Mouse (Mus musculus): ENCODE measurements around the gene Itga10. TPM values are rescaled to one million over a fixed set of nuclear protein-coding genes. Genes with fewer than 3 reads are reported as not detected.

Gene Itga10
- total RNA-seq (2014; rRNA removed) (2.3 and 2.6 TPM in 2 replicates), polyA plus RNA-seq (2015; fragmentation: Nextera tagmentation; extraction: Ambion mirVana) (0.79 and 1.4 TPM in 2 replicates)

- Histone ChIP-seq H3K4me1 (ENCODE audit: insufficient read depth, low read length) (no peaks in the 10 kb centered on the region), H3K27me3 (ENCODE audit: insufficient read depth, low read length) (no peaks in the 10 kb centered on the region), H3K9me3 (ENCODE audit: low read length) (no peaks in the 10 kb centered on the region), H3K27ac (no peak within 1 kb of the TSS), H3K4me2 (ENCODE audit: low read depth, low read length) (no peak within 1 kb of the TSS), H3K9ac (replicated peaks; ENCODE audit: low read length) (no peak within 1 kb of the TSS), H3K36me3 (ENCODE audit: insufficient read depth, low read length) (peaks cover 16% of the 10 kb centered on the region; the same call in 1 of the 2 replicates), H3K4me3 (ENCODE audit: low read length) (no peak within 1 kb of the TSS)
- ATAC-seq = no peak
- WGBS = 60% methylated on average over 7 of the region's 7 CpGs
- peak; percentile 62 for TF ChIP-seq CTCF (IDR thresholded peaks at IDR 0.05; ENCODE audit: low read depth)
- DNase-seq (ENCODE audit: low spot score) = peak; percentile 50
Measured at GRCm38 (mm10) chr3:96645018-96645649, at the start of gene Itga10. Itga10 (plus strand) TSS chr3:96645584.

DNA sequence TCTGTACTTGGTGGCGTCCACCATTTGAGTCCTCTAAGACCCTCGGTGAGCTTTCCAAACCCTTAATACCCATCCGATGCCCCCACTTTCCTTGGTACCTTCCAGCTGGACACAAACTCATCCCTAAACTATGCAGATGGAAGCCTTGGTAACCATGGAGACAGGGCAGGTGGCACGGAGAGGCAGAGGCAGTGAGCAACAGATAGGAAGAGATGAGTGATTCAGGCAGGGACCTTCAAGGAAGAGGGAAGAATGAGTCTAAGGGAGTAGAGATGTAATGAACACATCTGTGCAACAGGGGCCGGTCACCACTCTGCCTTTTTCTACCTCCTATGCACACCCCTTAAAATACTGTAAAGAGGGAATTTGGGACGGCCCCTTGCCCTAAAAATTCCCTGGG lies 49.7 kb upstream of the Itga10 start:
- ATAC-seq (no peak; the same call in 1 of the 2 replicates), DNase-seq (ENCODE audit: low spot score) (peak; percentile 51)
- no peak for TF ChIP-seq CTCF (IDR thresholded peaks at IDR 0.05; ENCODE audit: low read depth)
- H3K27me3 ChIP-seq (ENCODE audit: insufficient read depth, low read length) = no peaks in the 10 kb centered on the region
- H3K27ac ChIP-seq = peak overlapping the region; percentile 77
- no peaks in the 10 kb centered on the region for H3K36me3 ChIP-seq (ENCODE audit: insufficient read depth, low read length)
- H3K4me2 ChIP-seq (ENCODE audit: low read depth, low read length) = peak overlapping the region; percentile 81
- H3K4me1 ChIP-seq (ENCODE audit: insufficient read depth, low read length) = peaks cover 27% of the 10 kb centered on the region
- peak overlapping the region; percentile 52 for H3K4me3 ChIP-seq (ENCODE audit: low read length)
- H3K9ac ChIP-seq (replicated peaks; ENCODE audit: low read length) = peak overlapping the region; percentile 69; the same call in 1 of the 2 replicates
- H3K9me3 ChIP-seq (ENCODE audit: low read length) = no peaks in the 10 kb centered on the region
- 19% methylated on average over 6 of the region's 6 CpGs for WGBS

DNA sequence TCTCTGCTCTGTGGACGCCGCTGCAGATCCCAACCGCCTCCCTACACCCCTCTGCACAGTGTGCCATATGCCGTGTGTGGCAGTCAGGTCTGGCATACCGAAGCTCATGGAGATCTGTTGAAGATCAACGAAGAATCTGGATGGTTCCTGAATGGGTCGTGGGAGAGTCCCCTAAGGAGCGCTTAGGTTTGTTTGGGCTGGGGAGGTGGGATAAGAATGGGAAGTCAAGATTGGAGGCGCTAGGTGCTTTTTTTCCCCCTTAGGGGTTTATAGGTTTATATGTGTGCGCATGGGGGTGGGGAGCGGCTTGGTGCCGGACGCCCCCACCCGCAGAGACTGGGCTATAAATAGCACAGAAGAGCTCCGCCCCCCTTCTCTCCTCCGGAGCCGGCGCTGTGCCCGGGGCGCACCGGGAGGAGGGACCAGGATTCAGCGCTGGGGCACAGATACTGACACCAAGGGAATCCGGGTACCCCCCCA lies 49.1 kb upstream of the Itga10 start, which contains the start of gene Ankrd34a:
Gene Ankrd34a, plus strand, starts transcription at position 409 of the 480 bp plus-strand sequence.
- TF ChIP-seq CTCF (IDR thresholded peaks at IDR 0.05; ENCODE audit: low read depth) = no peak
- peak within 1 kb of the TSS; percentile 69 for H3K9ac ChIP-seq (replicated peaks; ENCODE audit: low read length)
- peaks cover 27% of the 10 kb centered on the region for H3K4me1 ChIP-seq (ENCODE audit: insufficient read depth, low read length)
- peak; percentile 68 for DNase-seq (ENCODE audit: low spot score)
- no peaks in the 10 kb centered on the region for H3K9me3 ChIP-seq (ENCODE audit: low read length)
- H3K27me3 ChIP-seq (ENCODE audit: insufficient read depth, low read length) = no peaks in the 10 kb centered on the region
- H3K4me2 ChIP-seq (ENCODE audit: low read depth, low read length) = peak within 1 kb of the TSS; percentile 81
- peak within 1 kb of the TSS; percentile 52 for H3K4me3 ChIP-seq (ENCODE audit: low read length)
- H3K36me3 ChIP-seq (ENCODE audit: insufficient read depth, low read length) = no peaks in the 10 kb centered on the region
- ATAC-seq = no peak
- under 1% methylated on average over 15 of the region's 23 CpGs for WGBS
- H3K27ac ChIP-seq = peak within 1 kb of the TSS; percentile 77

DNA sequence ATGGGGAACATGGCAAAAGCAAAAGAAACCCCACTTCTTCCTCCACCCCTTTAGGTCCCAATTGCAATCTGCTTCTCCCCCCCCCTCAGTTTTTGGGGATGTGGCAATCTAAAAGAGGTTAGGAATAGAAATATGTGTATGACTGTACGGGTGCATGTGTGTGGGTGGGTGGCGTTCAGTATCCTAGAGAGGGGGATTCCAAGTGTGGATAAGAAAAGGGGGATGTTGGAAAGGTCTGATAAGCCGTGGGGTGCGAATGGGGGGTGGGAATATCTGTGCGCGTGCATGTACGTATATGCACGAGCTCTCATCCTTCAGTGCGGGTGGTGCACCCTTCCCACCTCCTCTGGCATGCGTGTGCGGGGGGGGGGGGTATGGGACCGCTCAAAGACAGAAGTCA lies 48.5 kb upstream of the Itga10 start:
- Histone ChIP-seq H3K9ac (replicated peaks; ENCODE audit: low read length) (peak overlapping the region; percentile 69), H3K27me3 (ENCODE audit: insufficient read depth, low read length) (no peaks in the 10 kb centered on the region), H3K9me3 (ENCODE audit: low read length) (no peaks in the 10 kb centered on the region), H3K36me3 (ENCODE audit: insufficient read depth, low read length) (no peaks in the 10 kb centered on the region), H3K4me2 (ENCODE audit: low read depth, low read length) (peak overlapping the region; percentile 81), H3K4me1 (ENCODE audit: insufficient read depth, low read length) (peaks cover 27% of the 10 kb centered on the region), H3K4me3 (ENCODE audit: low read length) (peak overlapping the region; percentile 52), H3K27ac (peak overlapping the region; percentile 77)
- DNase-seq (ENCODE audit: low spot score) (peak; percentile 57), ATAC-seq (no peak)
- WGBS = 2% methylated on average over 9 of the region's 12 CpGs
- no peak for TF ChIP-seq CTCF (IDR thresholded peaks at IDR 0.05; ENCODE audit: low read depth)

- TF ChIP-seq CTCF (IDR thresholded peaks at IDR 0.05; ENCODE audit: low read depth) = no peak
- peak; percentile 60 for DNase-seq (ENCODE audit: low spot score)
Measured at GRCm38 (mm10) chr3:96597435-96597891, 47.9 kb upstream of the Itga10 start.

DNA sequence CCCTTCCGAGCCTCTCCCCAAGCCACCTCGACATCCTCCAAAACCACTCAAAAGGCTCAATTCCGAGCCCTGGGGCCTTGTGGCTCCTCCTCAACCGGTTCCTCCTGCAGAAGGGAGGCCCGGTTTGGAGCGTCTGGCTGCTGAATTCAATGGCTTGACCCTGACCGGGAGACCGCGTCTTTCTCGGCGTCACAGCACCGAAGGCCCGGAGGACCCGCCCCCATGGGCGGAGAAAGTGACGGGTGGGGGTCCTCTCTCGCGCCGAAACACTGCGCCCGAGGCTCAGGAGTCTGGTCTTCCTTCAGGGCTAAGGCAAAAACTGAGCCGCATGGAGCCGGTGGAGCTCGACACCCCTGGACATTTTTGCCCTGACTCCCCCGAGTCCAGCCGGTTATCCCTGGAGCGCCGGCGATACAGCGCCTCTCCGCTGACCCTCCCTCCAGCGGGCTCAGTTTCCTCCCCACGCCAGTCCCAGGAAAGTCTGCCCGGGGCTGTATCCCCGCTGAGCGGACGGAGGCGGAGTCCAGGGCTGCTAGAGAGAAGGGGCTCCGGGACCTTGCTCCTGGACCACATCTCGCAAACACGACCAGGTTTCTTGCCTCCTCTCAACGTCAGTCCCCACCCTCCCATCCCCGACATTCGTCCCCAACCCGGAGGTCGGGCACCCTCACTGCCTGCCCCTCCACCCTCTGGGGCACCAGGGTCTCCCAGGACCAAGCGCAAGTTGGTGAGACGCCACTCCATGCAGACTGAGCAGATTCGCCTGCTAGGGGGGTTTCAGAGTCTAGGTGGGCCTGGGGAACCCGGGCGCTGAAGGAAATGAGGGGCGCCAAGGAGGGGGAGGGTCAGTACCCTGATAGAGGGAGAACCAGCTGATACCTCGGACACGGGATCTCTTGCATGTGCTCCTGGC lies 47.0 kb upstream of the Itga10 start:
- Histone ChIP-seq H3K27me3 (ENCODE audit: insufficient read depth, low read length) (no peaks in the 10 kb centered on the region), H3K4me3 (ENCODE audit: low read length) (peak overlapping the region; percentile 52), H3K36me3 (ENCODE audit: insufficient read depth, low read length) (no peaks in the 10 kb centered on the region), H3K9me3 (ENCODE audit: low read length) (no peaks in the 10 kb centered on the region), H3K4me2 (ENCODE audit: low read depth, low read length) (peak overlapping the region; percentile 81), H3K27ac (peak overlapping the region; percentile 77), H3K9ac (replicated peaks; ENCODE audit: low read length) (peak overlapping the region; percentile 69), H3K4me1 (ENCODE audit: insufficient read depth, low read length) (peaks cover 36% of the 10 kb centered on the region)
- WGBS = 1% methylated on average over 51 of the region's 54 CpGs
- TF ChIP-seq CTCF (IDR thresholded peaks at IDR 0.05; ENCODE audit: low read depth) = no peak
- DNase-seq (ENCODE audit: low spot score) = peak; percentile 79
- ATAC-seq = no peak

More at GRCm38 (mm10) chr3:96597435-96597891, 47.9 kb upstream of the Itga10 start:
- Histone ChIP-seq H3K9ac (replicated peaks; ENCODE audit: low read length) (peak overlapping the region; percentile 69), H3K4me3 (ENCODE audit: low read length) (peak overlapping the region; percentile 52), H3K4me2 (ENCODE audit: low read depth, low read length) (peak overlapping the region; percentile 81), H3K9me3 (ENCODE audit: low read length) (no peaks in the 10 kb centered on the region), H3K27ac (peak overlapping the region; percentile 77), H3K4me1 (ENCODE audit: insufficient read depth, low read length) (peaks cover 28% of the 10 kb centered on the region), H3K27me3 (ENCODE audit: insufficient read depth, low read length) (no peaks in the 10 kb centered on the region), H3K36me3 (ENCODE audit: insufficient read depth, low read length) (no peaks in the 10 kb centered on the region)
- under 1% methylated on average over 40 of the region's 40 CpGs for WGBS
- peak; percentile 0; the same call in 1 of the 2 replicates for ATAC-seq

Data from hindbrain, postnatal 0 days (tissue).